Mouse (Mus musculus): Measurements from ENCODE around the gene Scamp4. TPM values are rescaled to one million over a fixed set of nuclear protein-coding genes. Genes with fewer than 3 reads are reported as not detected.
A peak's percentile ranks its signal among the peaks of the same experiment; 100 is the strongest.

The Scamp4 gene
- polyA plus RNA-seq, 1 experiment from 2014 or later: 108 TPM

- under 1% methylated on average over 72 of the region's 72 CpGs for WGBS
- peak; percentile 91 for ATAC-seq (ENCODE audit: insufficient number of reproducible peaks, low FRiP score, low TSS enrichment, low read depth)
- H3K27ac ChIP-seq (replicated peaks): peak overlapping the region; percentile 91
- peak overlapping the region; percentile 81 for H3K4me2 ChIP-seq (replicated peaks)
- H3K4me3 ChIP-seq (replicated peaks): peak overlapping the region; percentile 69
- peaks cover 43% of the 10 kb centered on the region for H3K4me1 ChIP-seq
- 0 out of 2 replicates have a peak, but pooled peaks cover 4% of the 10 kb centered on the region for H3K36me3 ChIP-seq
- H3K27me3 ChIP-seq: no peaks in the 10 kb centered on the region
- peak overlapping the region; percentile 69 for H3K9ac ChIP-seq
- H3K9me3 ChIP-seq (replicated peaks): no peaks in the 10 kb centered on the region
Measured at GRCm38 (mm10) chr10:80656130-80656862, 53.6 kb downstream of the Scamp4 start.

GRCm38 (mm10) chr10:80656863-80657623 lies 54.4 kb downstream of the Scamp4 start, which contains the start of gene Btbd2:
TSS of gene Btbd2 (minus strand) at chr10:80657071.
- peak within 1 kb of the TSS; percentile 81 for H3K4me2 ChIP-seq (replicated peaks)
- H3K27me3 ChIP-seq: no peaks in the 10 kb centered on the region
- 20% methylated on average over 15 of the region's 15 CpGs for WGBS
- H3K36me3 ChIP-seq: 0 out of 2 replicates have a peak, but pooled peaks cover 3% of the 10 kb centered on the region
- no peaks in the 10 kb centered on the region for H3K9me3 ChIP-seq (replicated peaks)
- no peak for ATAC-seq (ENCODE audit: insufficient number of reproducible peaks, low FRiP score, low TSS enrichment, low read depth)
- H3K27ac ChIP-seq (replicated peaks): peak within 1 kb of the TSS; percentile 91
- peaks cover 43% of the 10 kb centered on the region for H3K4me1 ChIP-seq
- H3K4me3 ChIP-seq (replicated peaks): peak within 1 kb of the TSS; percentile 69
- H3K9ac ChIP-seq: peak within 1 kb of the TSS; percentile 69

GRCm38 (mm10) chr10:80658194-80658840 lies 55.6 kb downstream of the Scamp4 start:
- Histone ChIP-seq H3K27ac (replicated peaks) (peak overlapping the region; percentile 19; the same call in 1 of the 2 replicates), H3K9me3 (replicated peaks) (no peaks in the 10 kb centered on the region)
- no peak for ATAC-seq (ENCODE audit: insufficient number of reproducible peaks, low FRiP score, low TSS enrichment, low read depth)

GRCm38 (mm10) chr10:80658841-80659202 lies 56.1 kb downstream of the Scamp4 start:
- Histone ChIP-seq H3K4me2 (replicated peaks) (no peak overlapping the region), H3K4me3 (replicated peaks) (no peak overlapping the region), H3K9me3 (replicated peaks) (no peaks in the 10 kb centered on the region), H3K36me3 (no peaks in the 10 kb centered on the region), H3K9ac (no peak overlapping the region), H3K27ac (replicated peaks) (no peak overlapping the region; the same call in 1 of the 2 replicates), H3K27me3 (no peaks in the 10 kb centered on the region), H3K4me1 (peaks cover 44% of the 10 kb centered on the region)
- ATAC-seq (ENCODE audit: insufficient number of reproducible peaks, low FRiP score, low TSS enrichment, low read depth): no peak
- 65% methylated on average over 4 of the region's 4 CpGs for WGBS

More at GRCm38 (mm10) chr10:80658194-80658840, 55.6 kb downstream of the Scamp4 start:
- H3K36me3 ChIP-seq: no peaks in the 10 kb centered on the region
- H3K4me2 ChIP-seq (replicated peaks): no peak overlapping the region
- H3K4me1 ChIP-seq: peaks cover 43% of the 10 kb centered on the region
- no peak overlapping the region for H3K4me3 ChIP-seq (replicated peaks)
- no peak overlapping the region for H3K9ac ChIP-seq
- no peaks in the 10 kb centered on the region for H3K27me3 ChIP-seq
- WGBS: 81% methylated on average over 14 of the region's 14 CpGs

GRCm38 (mm10) chr10:80659213-80659612 lies 56.5 kb downstream of the Scamp4 start:
- Histone ChIP-seq H3K9me3 (replicated peaks) (no peaks in the 10 kb centered on the region), H3K4me2 (replicated peaks) (no peak overlapping the region; the same call in 1 of the 2 replicates), H3K27me3 (no peaks in the 10 kb centered on the region), H3K27ac (replicated peaks) (peak overlapping the region; percentile 44; the same call in 1 of the 2 replicates), H3K4me1 (peaks cover 46% of the 10 kb centered on the region), H3K9ac (no peak overlapping the region), H3K36me3 (no peaks in the 10 kb centered on the region), H3K4me3 (replicated peaks) (peak overlapping the region; percentile 30)
- WGBS: 9% methylated on average over 10 of the region's 10 CpGs
- no peak for ATAC-seq (ENCODE audit: insufficient number of reproducible peaks, low FRiP score, low TSS enrichment, low read depth)

GRCm38 (mm10) chr10:80661149-80661548 lies 58.5 kb downstream of the Scamp4 start:
- H3K27me3 ChIP-seq: no peaks in the 10 kb centered on the region
- H3K27ac ChIP-seq (replicated peaks): no peak overlapping the region
- no peak for ATAC-seq (ENCODE audit: insufficient number of reproducible peaks, low FRiP score, low TSS enrichment, low read depth)
- H3K4me1 ChIP-seq: peaks cover 50% of the 10 kb centered on the region
- no peak overlapping the region for H3K4me2 ChIP-seq (replicated peaks)
- no peak overlapping the region for H3K9ac ChIP-seq
- H3K4me3 ChIP-seq (replicated peaks): no peak overlapping the region
- WGBS: 41% methylated on average over 5 of the region's 5 CpGs
- no peaks in the 10 kb centered on the region for H3K9me3 ChIP-seq (replicated peaks)
- H3K36me3 ChIP-seq: peaks cover 3% of the 10 kb centered on the region; the same call in 1 of the 2 replicates

GRCm38 (mm10) chr10:80663485-80664196 lies 61.0 kb downstream of the Scamp4 start:
- 40% methylated on average over 5 of the region's 5 CpGs for WGBS
- H3K27me3 ChIP-seq: no peaks in the 10 kb centered on the region
- peak overlapping the region; percentile 88 for H3K27ac ChIP-seq (replicated peaks)
- H3K36me3 ChIP-seq: peaks cover 28% of the 10 kb centered on the region
- no peak overlapping the region for H3K4me3 ChIP-seq (replicated peaks)
- peaks cover 56% of the 10 kb centered on the region for H3K4me1 ChIP-seq
- no peak for ATAC-seq (ENCODE audit: insufficient number of reproducible peaks, low FRiP score, low TSS enrichment, low read depth)
- no peaks in the 10 kb centered on the region for H3K9me3 ChIP-seq (replicated peaks)
- H3K9ac ChIP-seq: no peak overlapping the region
- H3K4me2 ChIP-seq (replicated peaks): no peak overlapping the region

- peaks cover 36% of the 10 kb centered on the region for H3K36me3 ChIP-seq
- no peak overlapping the region for H3K9ac ChIP-seq
- ATAC-seq (ENCODE audit: insufficient number of reproducible peaks, low FRiP score, low TSS enrichment, low read depth): peak; percentile 75
- H3K27me3 ChIP-seq: no peaks in the 10 kb centered on the region
- WGBS: 14% methylated on average over 16 of the region's 16 CpGs
- H3K4me2 ChIP-seq (replicated peaks): peak overlapping the region; percentile 42
- H3K4me1 ChIP-seq: peaks cover 56% of the 10 kb centered on the region
- peak overlapping the region; percentile 21 for H3K4me3 ChIP-seq (replicated peaks)
- H3K9me3 ChIP-seq (replicated peaks): no peaks in the 10 kb centered on the region
- peak overlapping the region; percentile 88 for H3K27ac ChIP-seq (replicated peaks)
Measured at GRCm38 (mm10) chr10:80664197-80665015, 61.7 kb downstream of the Scamp4 start.

GRCm38 (mm10) chr10:80665016-80665380 lies 62.3 kb downstream of the Scamp4 start:
- Histone ChIP-seq H3K4me2 (replicated peaks) (peak overlapping the region; percentile 42), H3K9ac (no peak overlapping the region)
- peak; percentile 30 for ATAC-seq (ENCODE audit: insufficient number of reproducible peaks, low FRiP score, low TSS enrichment, low read depth)

More at GRCm38 (mm10) chr10:80665016-80665380, 62.3 kb downstream of the Scamp4 start:
- WGBS: 8% methylated on average over 10 of the region's 10 CpGs
- Histone ChIP-seq H3K36me3 (peaks cover 42% of the 10 kb centered on the region), H3K4me3 (replicated peaks) (peak overlapping the region; percentile 21), H3K4me1 (peaks cover 61% of the 10 kb centered on the region), H3K27me3 (no peaks in the 10 kb centered on the region), H3K27ac (replicated peaks) (peak overlapping the region; percentile 88), H3K9me3 (replicated peaks) (no peaks in the 10 kb centered on the region)
